27 mouse cellular contexts compared by ENCODE assay signal in genomic region chr13:40685790-40686189, GRCm38 (mm10). TPM values are rescaled to one million over a fixed set of nuclear protein-coding genes. Genes with fewer than 3 reads are reported as not detected.
"Had no signal": no experiment of that assay in that cellular context is flagged by ENCODE, and none has a peak within 500 bp of the region (broad histone marks: within the 10 kb centered on the region; RNA-seq: fewer than 3 reads in every experiment).

No protein-coding gene starts in this region.

- H3K4me1 ChIP-seq: embryonic facial prominence, embryonic 10.5 days; embryonic facial prominence, embryonic 12.5 days; embryonic facial prominence, embryonic 13.5 days; embryonic facial prominence, embryonic 15.5 days; forebrain, embryonic 10.5 days; forebrain, embryonic 12.5 days; forebrain, embryonic 13.5 days; forebrain, embryonic 15.5 days; heart, embryonic 10.5 days had no signal

- H3K4me3 ChIP-seq: embryonic facial prominence, embryonic 10.5 days; embryonic facial prominence, embryonic 12.5 days; embryonic facial prominence, embryonic 13.5 days; embryonic facial prominence, embryonic 15.5 days; erythroblast, embryonic 14.5 days; forebrain, embryonic 10.5 days; forebrain, embryonic 12.5 days; forebrain, embryonic 13.5 days; forebrain, embryonic 15.5 days; gastrocnemius, adult 2 months; heart, adult 2 months; heart, embryonic 10.5 days had no signal

- ATAC-seq: forebrain, embryonic 13.5 days; forebrain, embryonic 14.5 days; forebrain, embryonic 15.5 days; forebrain, embryonic 16.5 days; forebrain, postnatal 0 days had no signal

- DNase-seq: cerebellum, adult 9-11 months; cerebellum, postnatal 10 days; cerebellum, postnatal 14 days; cerebellum, postnatal 25 days; cerebellum, postnatal 36 days; embryo, embryonic 11 days; forebrain, postnatal 0 days; gastrocnemius, adult 2 months; gastrocnemius, postnatal 10 days; gastrocnemius, postnatal 14 days; gastrocnemius, postnatal 25 days; gastrocnemius, postnatal 36 days; heart, adult 18-20 months; heart, adult 2 months had no signal

- H3K27me3 ChIP-seq: embryonic facial prominence, embryonic 12.5 days; embryonic facial prominence, embryonic 13.5 days; embryonic facial prominence, embryonic 15.5 days; forebrain, embryonic 12.5 days; forebrain, embryonic 13.5 days; forebrain, embryonic 15.5 days had no signal

- H3K27ac ChIP-seq: embryonic facial prominence, embryonic 10.5 days; embryonic facial prominence, embryonic 12.5 days; embryonic facial prominence, embryonic 13.5 days; embryonic facial prominence, embryonic 15.5 days; forebrain, embryonic 10.5 days; forebrain, embryonic 12.5 days; forebrain, embryonic 13.5 days; forebrain, embryonic 15.5 days; gastrocnemius, adult 2 months; heart, adult 2 months; heart, embryonic 10.5 days had no signal

RNA-seq across cellular contexts. Expression of gene Tfap2a, which starts 52.4 kb away (rescaled TPM):
- total RNA-seq: forebrain, postnatal 0 days; gastrocnemius, postnatal 14 days; gastrocnemius, postnatal 25 days; gastrocnemius, postnatal 36 days; granulocyte monocyte progenitor cell, adult 5-6 weeks had no signal
- polyA plus RNA-seq: erythroblast, embryonic 14.5 days had no signal
